Mouse (Mus musculus): ENCODE results near the gene Gm44596.

GRCm38 (mm10) chr6:128338876-128339275 is 36.4 kb upstream of the Gm44596 start:
- TF ChIP-seq CTCF (IDR thresholded peaks at IDR 0.05; ENCODE audit: extremely low read depth, insufficient read depth, insufficient read length, insufficient replicate concordance) (no peak), POLR2A (IDR thresholded peaks at IDR 0.05; ENCODE audit: low read depth, low read length) (no peak)

Data from spleen, adult 2 months (tissue).